Mouse (Mus musculus) left cerebral cortex, adult 11 months (tissue): Measurements from ENCODE around the gene Pitpnm2.
"Not testable (repeated sequence)": the region's sequence is repeated elsewhere in the genome, so short reads cannot be mapped to it uniquely, and the experiment has no call there.

Experiments
- DNase-seq: peaks from one replicate; pipeline ENCODE4 v3.0.0; 2022; ENCODE audit warnings: low spot score

Pitpnm2 gene

DNA sequence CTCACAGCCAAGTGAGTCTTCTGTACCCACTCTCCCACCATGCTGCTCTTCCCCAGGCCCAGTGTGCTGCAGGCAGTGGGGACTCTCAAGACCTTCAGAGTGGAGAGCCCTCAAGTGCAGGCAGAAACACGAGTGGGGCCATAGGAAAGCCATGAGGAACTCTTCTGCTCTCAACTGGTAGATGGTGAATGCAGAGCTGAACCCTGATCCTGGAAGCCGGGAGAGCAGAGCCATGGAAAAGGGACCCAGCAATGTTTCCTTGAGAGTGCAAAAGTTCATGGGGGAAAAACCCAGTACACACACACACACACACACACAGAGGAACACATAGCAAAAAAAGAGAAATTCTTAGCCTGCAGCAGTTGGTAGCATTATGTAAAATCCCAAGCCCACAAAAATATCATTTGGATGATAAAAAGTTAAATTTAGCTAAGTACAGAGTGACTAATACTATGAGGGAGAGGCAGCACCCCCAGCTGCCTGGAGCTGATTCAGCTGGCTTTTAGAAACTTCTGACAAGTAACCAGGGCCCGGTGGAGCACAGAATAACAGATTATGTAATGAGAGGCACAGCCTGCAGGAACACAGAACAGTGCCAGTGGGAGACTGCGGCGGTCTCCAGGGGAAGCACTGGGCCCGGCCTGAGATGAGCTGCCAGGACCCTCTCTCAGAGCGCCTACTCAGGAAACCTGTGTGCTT lies 28.4 kb downstream of the Pitpnm2 start:
- DNase-seq = peak; percentile 92

DNA sequence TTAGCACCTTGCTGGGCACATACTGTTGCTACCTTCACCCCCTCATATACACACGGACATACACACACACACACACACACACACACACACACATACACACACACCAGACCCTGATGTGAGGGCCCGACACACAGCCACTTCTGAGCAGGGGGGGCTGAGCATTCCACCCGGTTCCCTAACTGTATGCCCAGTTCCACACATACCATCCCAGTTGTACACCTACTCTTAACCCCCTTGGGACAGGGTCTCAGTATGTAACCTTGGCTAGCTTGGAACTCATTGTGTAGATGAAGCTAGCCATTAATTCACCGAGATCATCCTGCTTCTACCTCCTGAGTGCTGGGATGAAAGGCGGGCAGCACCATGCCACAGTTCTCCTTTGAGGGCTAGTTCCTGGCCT lies 29.0 kb downstream of the Pitpnm2 start:
- DNase-seq = no peak

DNA sequence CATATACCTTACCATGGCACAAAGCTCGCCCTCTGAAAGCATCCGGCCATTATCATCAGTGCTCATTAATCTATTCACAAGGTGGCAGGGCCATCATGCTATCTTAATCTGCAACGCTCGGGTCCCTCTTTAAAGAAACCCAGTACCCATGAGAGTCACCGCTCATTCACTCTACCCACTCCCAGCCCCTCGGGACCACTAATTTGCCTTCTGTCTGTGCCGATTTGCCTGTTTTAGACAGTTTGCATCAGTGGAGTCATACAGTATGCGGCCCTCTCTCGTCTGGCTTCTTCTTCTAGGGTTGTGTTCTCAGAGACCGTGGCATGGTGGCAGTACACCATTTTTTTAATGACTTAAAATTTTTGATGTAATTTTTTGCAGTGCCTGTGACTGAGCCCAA lies 30.1 kb downstream of the Pitpnm2 start:
- no peak for DNase-seq

DNA sequence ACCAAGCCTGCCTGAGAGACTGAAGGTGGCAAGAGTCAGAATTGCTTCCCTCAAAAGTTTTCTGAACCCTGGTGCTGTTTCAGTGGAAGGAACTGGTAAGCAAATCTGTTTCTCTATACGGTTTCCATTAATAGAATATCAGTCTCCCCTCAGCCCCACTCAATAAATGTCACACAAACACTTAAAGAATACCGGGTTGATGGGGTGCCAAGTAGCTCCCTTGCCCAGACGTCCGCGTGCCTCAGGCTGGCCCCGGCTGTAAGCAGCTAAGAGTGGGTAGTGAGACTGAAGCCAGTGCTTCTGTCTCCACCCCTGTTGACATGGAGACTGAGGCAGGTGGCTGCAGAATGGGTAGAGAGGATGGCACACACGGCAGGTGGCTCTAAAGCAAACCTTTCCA lies 30.6 kb downstream of the Pitpnm2 start:
- DNase-seq = no peak

DNA sequence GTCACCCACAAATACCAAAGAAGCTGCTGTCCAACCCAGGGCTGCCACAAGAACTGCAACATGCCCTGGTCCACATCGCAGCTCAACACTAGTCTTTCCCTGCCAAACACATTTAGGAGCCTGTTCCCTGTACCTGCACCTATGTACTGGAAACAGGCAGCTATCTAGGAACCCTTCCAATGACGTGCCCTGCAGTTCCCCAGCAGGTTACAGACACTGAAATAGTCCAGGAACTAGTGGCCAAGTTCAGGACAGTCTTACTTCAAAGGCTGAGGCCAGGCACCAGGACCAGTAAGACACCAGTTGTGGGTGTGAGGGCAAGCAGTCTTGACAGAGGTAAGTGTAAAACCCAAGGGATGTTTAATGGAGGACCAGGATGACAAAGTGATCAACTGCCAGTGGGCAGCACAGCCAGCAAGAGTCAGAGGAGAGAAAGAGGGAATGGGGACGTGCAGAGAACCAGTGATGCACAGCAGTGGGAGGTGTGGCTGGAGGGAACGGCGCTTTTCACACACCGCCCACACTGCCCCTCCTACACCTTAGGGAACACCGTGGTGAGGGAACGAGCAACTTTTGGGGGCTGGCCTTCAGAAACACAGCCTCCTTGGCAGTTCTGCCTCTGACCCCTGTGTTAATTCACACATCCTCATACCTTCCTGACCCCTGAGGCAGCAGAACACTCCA lies 31.9 kb downstream of the Pitpnm2 start:
- DNase-seq = peak; percentile 66

DNA sequence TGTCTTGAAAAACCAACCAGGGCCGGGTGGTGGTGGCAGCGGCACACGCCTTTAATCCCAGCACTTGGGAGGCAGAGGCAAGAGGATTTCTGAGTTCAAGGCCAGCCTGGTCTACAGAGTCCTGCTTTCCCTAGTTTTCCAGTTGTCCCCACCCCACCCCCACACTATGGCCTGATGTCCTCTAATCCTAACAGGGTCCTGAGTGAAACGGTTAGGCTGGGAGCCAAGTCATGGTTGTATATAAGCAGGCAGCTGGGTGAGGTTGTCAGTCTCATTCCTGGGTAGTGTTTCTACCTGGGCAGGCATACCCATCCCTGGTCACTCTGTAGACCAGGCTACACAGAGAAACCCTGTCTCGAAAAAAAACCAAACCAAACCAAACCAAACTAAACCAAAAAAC lies 32.5 kb downstream of the Pitpnm2 start:
- not testable (repeated sequence) for DNase-seq

DNA sequence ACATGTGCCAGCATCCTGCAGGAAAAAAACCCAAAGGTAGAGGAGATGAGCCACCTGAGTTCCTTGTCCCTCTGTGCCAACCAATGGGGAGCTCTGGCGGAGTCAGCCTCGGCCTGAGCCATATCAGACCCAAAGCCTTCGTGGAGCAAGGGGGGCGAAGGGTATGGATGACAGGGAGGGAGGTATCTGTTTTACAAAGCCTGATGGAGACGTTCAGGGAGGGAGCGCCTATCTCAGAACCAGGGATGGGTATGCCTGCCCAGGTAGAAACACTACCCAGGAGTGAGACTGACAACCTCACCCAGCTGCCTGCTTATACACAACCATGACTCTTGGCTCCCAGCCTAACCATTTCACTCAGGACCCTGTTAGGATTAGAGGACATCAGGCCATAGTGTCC lies 33.2 kb downstream of the Pitpnm2 start:
- no peak for DNase-seq

DNA sequence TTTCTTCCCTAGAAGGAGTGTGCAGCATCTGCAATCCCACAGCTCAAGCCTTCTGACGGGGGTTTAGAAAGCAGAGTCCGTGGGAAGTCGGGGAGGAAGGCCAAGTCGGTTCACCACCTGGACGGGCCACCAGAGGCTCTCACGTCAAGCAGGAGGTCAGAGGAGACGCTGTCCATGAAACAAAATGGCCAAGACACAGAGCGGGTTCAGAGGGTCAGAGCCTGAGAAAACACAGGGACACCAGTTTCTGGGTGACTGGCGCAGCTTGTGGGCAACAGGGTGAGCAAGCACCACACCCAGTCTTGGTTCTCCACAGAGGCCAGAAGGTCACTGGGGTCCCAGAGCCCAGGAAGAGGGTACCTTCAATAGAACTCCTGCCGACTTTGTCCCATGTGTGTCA lies 33.9 kb downstream of the Pitpnm2 start:
- no peak for DNase-seq

DNA sequence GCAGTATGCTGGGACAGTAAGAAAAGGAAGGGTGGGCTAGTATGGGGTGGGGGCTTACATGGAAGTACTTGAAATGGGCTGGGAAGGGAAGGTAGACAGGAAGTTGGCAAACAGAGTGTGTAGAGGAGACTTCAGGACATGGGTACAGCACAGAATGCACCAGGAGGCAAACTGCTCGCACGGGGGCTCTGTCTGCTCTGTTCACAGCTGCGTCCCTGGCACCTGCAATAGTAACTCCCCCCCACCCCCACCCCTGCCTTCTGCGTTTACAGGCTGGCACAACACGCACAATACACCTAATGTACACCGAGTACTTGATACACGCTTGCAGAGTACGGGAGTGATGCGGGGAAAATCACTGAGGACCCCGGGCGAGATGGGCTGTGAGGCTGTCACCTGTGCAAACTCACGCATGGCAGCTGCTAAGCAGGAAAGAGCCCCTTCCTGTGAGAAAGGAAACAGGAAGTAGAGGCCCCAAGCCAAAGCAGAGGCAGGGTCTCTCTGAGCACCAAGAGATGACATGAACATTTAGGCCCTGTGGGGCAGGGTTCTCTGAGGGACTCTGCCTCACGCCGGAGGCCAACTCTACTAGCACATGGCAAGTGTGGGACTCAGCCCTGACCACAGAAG lies 34.9 kb downstream of the Pitpnm2 start:
- DNase-seq = no peak

DNA sequence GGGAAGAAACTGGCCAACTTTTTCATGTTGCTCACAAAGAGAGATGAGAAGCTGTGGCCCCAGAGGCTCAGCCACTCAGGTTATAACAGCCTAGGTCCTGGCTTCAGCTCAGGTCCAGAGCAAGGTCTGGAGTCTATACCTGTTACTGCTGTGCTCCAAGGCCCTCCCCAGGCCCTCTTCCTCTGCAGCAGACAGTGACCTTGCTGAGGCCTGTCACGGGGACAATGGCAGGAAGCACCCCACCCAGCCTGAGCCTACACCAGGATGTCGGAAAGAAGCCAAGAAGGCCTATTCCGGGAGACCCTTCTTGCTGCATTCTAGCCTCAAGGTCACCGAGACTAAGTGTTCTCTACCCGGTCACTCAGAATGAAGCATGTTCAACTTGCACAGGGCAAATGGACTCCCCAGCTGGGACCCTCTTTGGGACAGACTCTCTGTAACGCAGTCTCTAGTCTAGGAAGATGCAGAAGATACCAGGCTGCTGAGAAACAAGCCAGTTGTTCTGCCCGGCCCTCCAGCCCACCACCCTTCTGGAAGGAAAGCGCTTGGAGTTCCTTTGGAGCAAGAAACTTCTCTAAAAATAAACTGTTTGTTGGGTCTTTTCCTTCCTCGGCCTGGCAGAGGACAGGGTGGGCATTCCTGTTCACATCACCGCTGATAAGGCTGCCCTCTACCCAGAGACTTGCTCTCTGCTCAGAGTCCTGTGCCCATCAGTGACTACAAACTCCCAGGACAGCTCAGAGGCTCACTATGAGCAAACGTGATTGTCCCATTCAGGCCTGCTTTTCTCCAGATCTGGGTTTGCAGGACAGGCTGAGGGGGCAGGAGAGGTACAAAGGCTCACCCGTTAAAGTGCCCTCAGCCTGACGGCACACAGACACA lies 35.7 kb downstream of the Pitpnm2 start:
- no peak for DNase-seq

DNA sequence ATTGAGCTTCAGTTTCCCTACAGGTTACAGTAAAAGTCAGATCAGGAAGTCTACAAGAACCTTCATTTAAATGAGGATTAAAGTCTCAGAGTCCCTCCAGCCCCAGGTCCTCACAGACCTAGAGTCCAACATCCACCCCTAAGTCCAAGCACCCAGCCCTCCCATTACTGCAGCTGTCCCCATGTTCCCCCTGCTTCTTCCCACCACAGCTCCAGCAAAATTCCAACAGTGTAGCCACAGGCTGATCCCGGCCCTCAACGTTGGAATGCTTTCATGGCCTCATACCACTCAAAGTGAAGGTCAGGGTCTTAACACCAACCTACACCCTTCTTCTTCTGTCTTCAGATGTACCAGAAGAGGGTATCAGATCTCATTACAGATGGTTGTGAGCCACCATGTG lies 37.9 kb downstream of the Pitpnm2 start:
- no peak for DNase-seq

DNA sequence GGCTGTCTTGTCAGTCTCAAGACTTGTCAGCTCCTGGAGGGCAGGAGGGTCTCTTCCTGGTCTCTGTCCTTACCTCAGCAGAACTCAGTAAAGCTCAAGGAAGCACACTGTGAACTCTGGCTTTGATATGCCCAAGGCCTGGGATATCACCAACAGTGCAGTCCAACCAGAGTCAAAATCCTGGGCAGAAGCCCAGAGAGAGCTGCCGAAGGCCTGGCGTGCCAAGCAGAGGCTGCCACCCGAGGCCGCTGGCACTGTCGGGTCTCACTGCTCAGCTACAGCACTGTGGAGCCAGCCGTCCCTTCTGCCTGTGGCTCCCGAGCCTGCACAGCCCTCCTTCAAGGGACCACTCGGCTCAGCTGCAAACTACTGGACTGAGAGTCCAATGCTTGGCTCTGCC lies 38.3 kb downstream of the Pitpnm2 start:
- no peak for DNase-seq

DNA sequence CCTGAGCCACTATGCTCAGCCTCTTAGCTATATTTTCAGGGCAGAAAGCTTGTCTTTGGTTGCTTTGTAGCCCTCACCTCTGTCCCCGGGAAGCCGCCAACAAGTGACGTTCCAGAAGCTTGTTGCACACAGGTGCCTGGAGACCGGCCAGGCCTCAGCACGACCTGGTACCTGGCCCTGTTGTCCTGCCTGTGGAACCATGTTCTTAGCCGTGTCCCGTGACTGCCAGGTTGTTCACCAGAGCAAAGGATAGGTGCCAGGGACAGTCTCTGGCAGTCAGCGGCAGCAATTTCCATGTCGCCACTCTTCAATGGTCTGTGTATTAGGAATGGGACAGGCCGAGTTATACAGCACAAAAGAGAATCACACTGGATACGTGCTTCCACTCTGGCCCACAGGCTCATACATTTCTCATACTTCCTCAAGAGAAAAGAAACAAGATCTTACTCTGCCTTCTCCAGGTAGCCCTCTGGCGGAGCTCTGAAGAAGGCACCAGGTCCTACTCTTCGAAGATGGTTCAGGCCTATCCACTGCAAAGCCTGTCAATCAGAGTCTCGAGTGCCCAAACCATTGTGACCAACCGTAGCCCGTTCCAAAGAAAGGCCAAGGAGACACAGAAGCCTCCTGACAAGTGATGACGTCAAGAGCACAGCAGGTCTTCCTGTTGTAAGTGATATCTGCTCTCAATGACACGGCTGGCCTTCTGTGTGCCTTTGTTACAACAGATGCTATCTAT lies 39.1 kb downstream of the Pitpnm2 start:
- DNase-seq = no peak

DNA sequence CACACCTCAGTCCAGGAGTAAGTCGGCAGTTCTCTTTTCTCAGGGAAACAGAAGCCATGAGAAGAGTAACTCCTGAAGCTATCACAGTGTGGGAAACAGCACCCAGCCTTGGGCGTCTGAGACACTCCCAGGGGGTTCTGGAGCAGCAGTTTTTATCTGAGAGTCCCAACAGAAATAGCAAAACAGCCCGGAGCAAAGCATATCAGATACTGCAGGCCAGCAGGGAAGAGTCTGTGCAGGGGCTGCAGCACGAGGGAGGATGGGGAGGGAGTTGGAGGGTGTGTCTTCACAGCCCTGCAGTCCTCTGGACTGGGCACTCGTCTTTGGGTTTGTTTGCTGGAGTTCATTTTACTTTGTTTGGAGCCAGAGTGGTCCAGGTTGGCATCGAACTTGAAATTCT lies 39.7 kb downstream of the Pitpnm2 start:
- no peak for DNase-seq

DNA sequence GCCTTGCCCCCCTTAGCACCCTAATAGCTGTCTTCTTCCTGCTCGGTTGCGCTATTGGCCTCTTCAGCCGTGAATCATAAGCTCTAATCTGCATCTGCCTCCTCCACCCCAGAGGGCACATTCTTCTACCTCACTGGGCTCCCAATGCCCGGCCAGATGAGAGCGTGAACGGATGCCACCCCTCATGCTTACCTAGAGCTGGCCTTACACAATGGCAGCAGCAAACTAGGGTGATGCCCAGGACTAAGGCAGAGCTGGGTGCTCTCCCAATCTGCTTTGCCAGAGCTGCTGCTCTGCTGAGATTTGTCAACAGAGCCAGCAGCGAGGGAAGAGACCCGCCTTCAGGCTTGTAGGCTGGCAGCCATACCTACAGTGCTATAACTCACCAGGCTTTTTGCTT lies 41.5 kb downstream of the Pitpnm2 start:
- no peak for DNase-seq

DNA sequence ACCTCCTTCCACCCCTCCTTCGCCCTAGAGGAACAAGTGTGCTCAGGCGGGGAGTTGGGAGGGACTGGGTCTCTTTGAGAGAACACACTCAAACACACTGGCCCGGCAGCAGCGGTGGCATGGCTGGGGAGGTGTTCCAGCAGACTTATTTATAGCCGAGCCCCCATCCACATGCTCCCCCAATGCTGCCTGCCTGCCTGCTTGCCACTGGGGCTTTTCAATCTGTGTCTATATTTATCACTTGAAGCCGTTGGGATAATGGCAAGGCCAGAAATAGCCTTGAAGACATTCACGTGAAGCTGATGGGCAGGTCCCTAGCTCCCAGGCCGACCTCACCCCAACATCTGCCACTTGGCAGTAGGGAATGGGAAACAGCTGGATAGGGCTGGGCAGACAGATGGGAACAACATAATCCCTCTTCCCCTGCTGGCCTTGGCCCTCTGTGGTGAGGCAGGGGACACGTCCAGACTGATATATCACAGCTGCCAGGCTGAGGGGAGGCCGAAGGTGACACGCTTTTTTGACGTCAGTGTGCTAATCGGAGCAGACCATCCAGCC lies 43.0 kb downstream of the Pitpnm2 start:
- no peak for DNase-seq

DNA sequence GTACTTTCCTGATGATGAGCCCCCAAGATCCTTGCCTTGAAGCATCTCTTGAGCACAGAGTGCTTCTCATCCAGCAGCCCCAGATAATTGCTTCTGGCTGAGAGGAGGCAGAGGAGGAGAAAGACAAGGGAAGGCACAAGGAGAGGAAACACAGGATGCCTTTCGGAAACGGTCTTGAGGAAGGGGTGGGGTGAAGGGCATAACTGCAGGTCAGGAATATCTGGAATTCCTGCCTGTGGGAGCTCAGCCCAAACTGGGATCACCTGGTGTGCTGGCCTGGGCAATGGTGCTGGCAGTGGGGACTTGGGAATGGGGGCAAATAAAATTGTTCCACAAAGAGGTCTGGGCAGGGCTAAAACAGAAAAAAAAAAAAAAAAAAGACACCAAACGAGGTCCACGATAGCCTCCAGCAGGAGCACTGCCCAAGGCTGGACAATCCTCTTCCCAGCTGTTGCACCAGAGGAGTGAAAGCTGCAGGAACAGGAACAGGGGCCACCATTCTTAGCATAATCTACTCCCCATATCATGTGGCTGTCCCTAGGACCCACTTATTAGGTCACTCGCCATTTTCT lies 43.7 kb downstream of the Pitpnm2 start:
- DNase-seq = no peak

DNA sequence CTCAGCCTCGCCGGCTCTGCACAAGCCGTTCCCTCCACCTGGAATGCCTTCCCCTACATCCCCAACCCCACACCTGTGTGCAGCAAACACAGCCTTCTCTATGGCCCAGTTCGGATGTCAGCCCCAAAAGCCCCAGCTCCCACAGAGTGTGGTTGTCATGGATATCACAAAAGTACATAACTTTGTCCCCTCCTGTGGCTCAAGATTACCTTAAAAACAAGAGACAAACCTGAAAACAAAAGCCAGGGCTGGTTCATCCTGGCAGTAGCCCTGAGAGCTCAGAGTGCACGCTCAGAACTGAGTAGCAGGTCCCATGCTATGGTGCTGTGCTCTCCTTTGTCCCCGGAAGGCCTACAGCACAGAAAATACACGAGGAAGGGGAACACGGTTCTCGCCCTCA lies 44.3 kb downstream of the Pitpnm2 start:
- DNase-seq = no peak

DNA sequence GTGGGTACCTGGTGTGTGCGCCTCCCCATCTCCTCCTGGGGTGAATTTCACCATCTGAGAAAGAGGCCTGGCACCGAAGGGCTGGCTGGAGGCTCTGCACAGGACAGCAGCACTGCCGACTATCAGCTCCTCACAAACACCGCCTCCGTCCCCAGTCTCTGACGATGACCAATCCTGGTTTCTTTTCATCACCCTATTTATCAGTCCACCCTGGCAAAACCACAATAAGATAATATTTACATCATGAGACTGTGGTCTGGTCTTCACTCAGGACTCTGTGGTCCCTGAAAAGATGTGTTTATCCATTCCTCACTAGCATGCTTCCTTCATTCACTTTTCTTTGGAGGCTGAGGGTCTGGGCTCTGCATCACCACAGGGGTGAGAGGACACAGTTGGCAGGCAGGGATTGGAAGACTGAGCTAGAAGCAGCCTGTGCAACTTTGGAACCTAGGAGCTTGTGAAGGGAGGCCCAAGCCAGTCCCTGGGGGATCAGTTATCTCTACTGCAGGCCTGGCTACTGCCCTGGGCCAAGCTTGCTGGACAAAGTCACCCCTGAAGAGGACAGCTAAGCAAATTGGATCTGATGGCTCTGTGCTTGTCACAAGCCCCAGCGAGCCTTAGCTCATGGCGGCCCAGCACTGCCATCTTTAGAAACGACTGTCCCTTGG lies 45.3 kb downstream of the Pitpnm2 start:
- DNase-seq = no peak

DNA sequence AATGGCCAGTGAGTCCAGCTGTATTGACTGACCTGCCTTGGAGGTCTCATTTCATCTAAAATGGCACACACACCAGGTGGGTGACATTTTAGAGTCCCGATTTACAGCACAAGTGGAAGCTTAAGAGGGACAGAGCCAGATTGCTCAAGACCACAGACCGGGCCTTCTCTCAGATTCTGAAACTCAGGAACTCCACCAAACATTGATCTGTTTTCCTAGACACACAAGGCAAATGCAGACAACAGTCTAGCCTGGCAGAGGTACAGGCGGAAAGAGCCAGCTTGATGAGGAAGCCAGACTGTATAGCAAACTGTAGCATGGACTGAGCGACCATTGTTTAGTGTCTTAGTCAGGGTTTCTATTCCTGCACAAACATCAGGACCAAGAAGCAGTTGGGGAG lies 46.3 kb downstream of the Pitpnm2 start:
- DNase-seq = no peak

DNA sequence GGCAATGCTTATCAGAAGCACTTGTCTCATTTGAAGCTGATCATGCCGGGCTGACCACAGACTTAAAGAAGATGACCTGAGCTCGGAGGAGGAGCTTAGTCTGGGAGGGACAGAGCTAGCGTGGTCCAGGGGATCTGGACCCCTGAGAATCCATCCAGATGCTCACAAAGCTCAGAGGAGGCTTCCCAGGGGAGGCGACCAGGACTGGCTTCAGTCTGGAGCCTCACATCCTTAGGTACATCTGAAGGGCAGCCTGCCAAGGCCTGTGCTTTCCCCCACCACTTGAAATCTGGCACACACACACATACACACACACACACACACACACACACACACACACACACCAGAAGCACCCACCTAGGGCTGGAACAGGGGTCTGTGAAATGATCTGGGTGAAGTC lies 47.5 kb downstream of the Pitpnm2 start:
- no peak for DNase-seq
